Mouse (Mus musculus): ENCODE measurements around the gene Bag5. TPM values are rescaled to one million over a fixed set of nuclear protein-coding genes. Genes with fewer than 3 reads are reported as not detected.

Gene Bag5
- total and polyA plus RNA-seq, 3 experiments, result 24.1 to 27.9 (median 25.6) TPM

DNA sequence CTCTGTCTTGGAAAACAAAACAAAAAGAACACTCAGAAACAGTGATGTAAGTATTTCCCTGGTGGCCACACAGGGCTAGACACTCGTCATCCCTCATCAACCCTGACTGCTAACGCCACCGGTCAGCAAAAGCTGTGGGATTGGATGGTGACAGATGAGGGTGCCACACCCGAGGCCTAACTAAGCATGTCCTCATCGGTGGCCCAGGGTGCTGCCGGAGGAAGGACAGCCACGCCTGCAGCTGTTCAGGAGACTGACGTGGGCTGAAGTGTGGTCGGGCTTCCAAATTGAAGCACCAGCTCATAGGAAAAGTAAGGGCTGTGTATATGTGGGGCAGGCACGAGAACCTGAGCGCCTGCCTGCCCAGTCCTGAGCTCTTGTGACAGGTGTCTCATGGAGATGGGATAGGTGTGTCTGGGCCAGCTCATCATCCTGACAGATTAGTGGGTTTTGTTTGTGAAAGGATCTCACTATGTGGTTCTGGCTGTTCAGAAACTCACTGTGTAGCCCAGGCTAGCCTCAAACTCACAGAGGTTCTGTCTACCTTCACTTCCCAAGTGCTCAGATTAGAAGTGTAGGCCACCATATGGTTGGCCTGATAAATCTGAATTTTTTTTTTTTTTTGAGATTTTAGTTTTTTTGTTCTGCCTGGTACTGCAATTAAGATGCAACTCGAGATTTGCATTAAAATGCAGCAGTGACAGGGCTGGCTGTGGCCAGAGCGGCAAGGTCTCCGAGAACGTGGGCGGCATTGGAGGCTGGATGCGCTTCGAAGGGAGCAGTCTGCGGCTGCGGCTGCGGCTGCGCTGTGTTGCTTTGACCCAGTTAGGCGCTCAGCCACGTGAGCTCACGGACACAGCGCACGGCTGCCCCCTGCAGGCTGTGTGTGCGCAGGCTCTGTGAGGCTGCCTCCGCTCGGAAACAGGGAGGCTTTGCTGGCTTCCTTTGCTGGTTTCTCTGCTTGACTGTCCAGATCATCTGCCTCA lies 19.1 kb upstream of the Bag5 start:
- Histone ChIP-seq H3K4me2 (ENCODE audit: insufficient read depth, low read depth, poor library complexity, severe bottlenecking) (no peak overlapping the region), H3K9me3 (replicated peaks; ENCODE audit: low read length) (peaks cover 2% of the 10 kb centered on the region), H3K9ac (ENCODE audit: insufficient read depth, low read depth) (no peak overlapping the region), H3K27me3 (replicated peaks) (no peaks in the 10 kb centered on the region), H3K4me1 (ENCODE audit: control insufficient read depth in 1 of 2, insufficient read depth in 2 of 2) (no peaks in the 10 kb centered on the region), H3K4me3 (replicated peaks in 1 of 3; ENCODE audit: low read depth in 2 of 3, low read length in 2 of 3, poor library complexity in 1 of 3) (no peak overlapping the region), H3K27ac (ENCODE audit: insufficient read depth, low read depth) (no peak overlapping the region), H3K79me2 (replicated peaks; ENCODE audit: control insufficient read depth, extremely low read depth, insufficient read depth, poor library complexity, severe bottlenecking) (no peaks in the 10 kb centered on the region), H3K36me3 (replicated peaks in 1 of 2; ENCODE audit: control insufficient read depth in 1 of 2, insufficient read depth in 1 of 2, low read length in 1 of 2) (peaks cover 29 to 73% of the 10 kb centered on the region in 2 experiments)
- DNase-seq (ENCODE audit: extremely low read depth), result peak; percentile 45
- dilution Hi-C loops (cut with MboI; ENCODE audit: extremely low pct_ligation_motif_present, extremely low pct_unique_long_range_greater_than_20kb, low sequenced_read_pairs) (no loop called here), in situ Hi-C loops (cut with MboI; ENCODE audit: low pct_ligation_motif_present, low pct_unique_long_range_greater_than_20kb, low sequenced_read_pairs) (loop anchor here (10.0 kb wide), 1 partner anchor 143 kb away; no protein-coding TSS in a partner anchor)
- TF ChIP-seq TBP (conservative IDR thresholded peaks at IDR 0.05; ENCODE audit: low read depth, low read length) (no peak), POLR2A (IDR thresholded peaks at IDR 0.05; ENCODE audit: low read depth, low read length) (no peak), MAFK (IDR thresholded peaks at IDR 0.05; ENCODE audit: insufficient replicate concordance, low read length) (no peak), MAZ (IDR thresholded peaks at IDR 0.05; ENCODE audit: low read depth, low read length) (no peak), JUND (conservative IDR thresholded peaks at IDR 0.05; ENCODE audit: low read depth, low read length) (no peak), BHLHE40 (IDR thresholded peaks at IDR 0.05; ENCODE audit: low read depth, low read length) (peak; percentile 63), SIN3A (IDR thresholded peaks at IDR 0.05; ENCODE audit: low read length) (no peak), MXI1 (IDR thresholded peaks at IDR 0.05; ENCODE audit: low read depth, low read length) (no peak), ZNF384 (IDR thresholded peaks at IDR 0.05; ENCODE audit: low read depth, low read length) (no peak), ETS1 (conservative IDR thresholded peaks at IDR 0.05; ENCODE audit: low read depth, low read length) (no peak), USF2 (conservative IDR thresholded peaks at IDR 0.05; ENCODE audit: low read depth, low read length) (no peak), CHD1 (IDR thresholded peaks at IDR 0.05; ENCODE audit: low read depth, low read length) (no peak), CHD2 (IDR thresholded peaks at IDR 0.05; ENCODE audit: low read length) (no peak), ZKSCAN1 (IDR thresholded peaks at IDR 0.05; ENCODE audit: borderline replicate concordance, low read depth, low read length) (no peak), EP300 (IDR thresholded peaks at IDR 0.05; ENCODE audit: low read length) (no peak), GABPA (IDR thresholded peaks at IDR 0.05; ENCODE audit: insufficient replicate concordance, low read depth, low read length) (no peak), IRF4 (IDR thresholded peaks at IDR 0.05; ENCODE audit: low read depth, low read length) (no peak), MYC (IDR thresholded peaks at IDR 0.05; ENCODE audit: low read depth, low read length) (no peak), UBTF (IDR thresholded peaks at IDR 0.05; ENCODE audit: low read depth, low read length) (no peak), POLR2AphosphoS2 (IDR thresholded peaks at IDR 0.05; ENCODE audit: low read depth, low read length) (no peak), MEF2A (IDR thresholded peaks at IDR 0.05; ENCODE audit: borderline replicate concordance, low read depth, low read length) (no peak), CTCF (conservative IDR thresholded peaks at IDR 0.05 in 1 of 2, IDR thresholded peaks at IDR 0.05 in 1 of 2; ENCODE audit: low read depth in 2 of 2, low read length in 2 of 2) (peak in 1 of 2 experiments; percentile 67; a peak in 2 of 4 replicates), USF1 (IDR thresholded peaks at IDR 0.05; ENCODE audit: low read depth, low read length) (no peak), RAD21 (IDR thresholded peaks at IDR 0.05; ENCODE audit: low read depth, low read length) (peak; percentile 53), HCFC1 (IDR thresholded peaks at IDR 0.05; ENCODE audit: low read depth, low read length) (no peak), MAX (IDR thresholded peaks at IDR 0.05; ENCODE audit: low read length) (no peak; the same call in 1 of the 2 replicates), ZMIZ1 (IDR thresholded peaks at IDR 0.05; ENCODE audit: low read depth, low read length) (no peak), ELF1 (IDR thresholded peaks at IDR 0.05; ENCODE audit: low read depth, low read length) (no peak), KAT2A (IDR thresholded peaks at IDR 0.05; ENCODE audit: insufficient replicate concordance, low read length) (no peak), TCF12 (IDR thresholded peaks at IDR 0.05; ENCODE audit: low read depth, low read length) (no peak), ZC3H11A (IDR thresholded peaks at IDR 0.05; ENCODE audit: low read depth, low read length) (no peak), E2F4 (IDR thresholded peaks at IDR 0.05; ENCODE audit: insufficient replicate concordance, low read depth, low read length) (no peak), JUN (IDR thresholded peaks at IDR 0.05; ENCODE audit: insufficient read depth, low read depth, low read length) (no peak), SMC3 (IDR thresholded peaks at IDR 0.05; ENCODE audit: low read depth, low read length) (peak; percentile 45), NELFE (IDR thresholded peaks at IDR 0.05; ENCODE audit: low read depth, low read length) (no peak), PAX5 (IDR thresholded peaks at IDR 0.05; ENCODE audit: low read length) (no peak), RCOR1 (conservative IDR thresholded peaks at IDR 0.05; ENCODE audit: low read depth, low read length) (no peak), NRF1 (IDR thresholded peaks at IDR 0.05; ENCODE audit: low read depth, low read length) (peak; percentile 75)

Measured in CH12.LX (cell line).